Mouse (Mus musculus): ENCODE results near the gene Pdcd1lg2.

DNA sequence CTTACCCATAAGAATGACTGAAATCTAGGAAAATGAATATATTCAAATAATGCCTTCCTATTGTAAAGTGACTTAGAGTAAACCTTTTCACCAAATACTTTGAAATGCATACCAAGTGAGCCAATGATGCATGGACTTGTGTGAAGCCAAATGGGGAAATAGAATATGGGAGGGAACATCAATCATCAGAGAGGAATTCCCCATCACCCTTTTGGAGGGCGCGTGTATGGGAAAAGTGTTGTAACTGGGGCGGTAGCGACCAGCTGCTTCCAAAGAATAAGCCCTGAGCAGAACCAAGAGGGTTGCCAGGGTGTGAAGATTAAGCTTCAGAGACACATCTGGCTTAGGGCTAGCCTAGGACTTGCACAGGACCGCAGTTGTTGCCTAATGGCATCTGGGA is 27.4 kb upstream of the Pdcd1lg2 start:
- TF ChIP-seq MAX (IDR thresholded peaks at IDR 0.05; ENCODE audit: low read depth): no peak
- TF ChIP-seq POLR2A (IDR thresholded peaks at IDR 0.05; ENCODE audit: insufficient read length, low read depth): no peak
- TF ChIP-seq USF1 (IDR thresholded peaks at IDR 0.05; ENCODE audit: low read depth): no peak
- no peak for TF ChIP-seq POLR2AphosphoS2 (IDR thresholded peaks at IDR 0.05; ENCODE audit: insufficient read length, low read depth)
